Mouse (Mus musculus) mesoderm, embryonic 11.5 days (tissue): Measurements from ENCODE around the gene Mmp11.

ENCODE experiments used
- DNase-seq: peaks from one replicate; pipeline ENCODE4 v3.0.0-alpha.2; 2012; ENCODE audit warnings: low read depth, low spot score

Mmp11 gene

GRCm38 (mm10) chr10:75937851-75938643, 1.8 kb upstream of the Mmp11 start:
- no peak for DNase-seq

- DNase-seq, result no peak
These were observed 792 bp upstream of the Mmp11 start for GRCm38 (mm10) chr10:75936909-75937667.

- DNase-seq, result no peak
These were observed 1.3 kb downstream of the Mmp11 start for GRCm38 (mm10) chr10:75934991-75935390.

GRCm38 (mm10) chr10:75932891-75933290, 3.4 kb downstream of the Mmp11 start, which contains the start of gene Chchd10:
Gene Chchd10 (plus strand): TSS chr10:75933130.
- no peak for DNase-seq

- DNase-seq, result peak; percentile 63
These were observed 4.1 kb downstream of the Mmp11 start for GRCm38 (mm10) chr10:75932081-75932678.

- no peak for DNase-seq
These were observed 5.0 kb downstream of the Mmp11 start for GRCm38 (mm10) chr10:75931311-75931710.

GRCm38 (mm10) chr10:75930304-75930703, 6.0 kb downstream of the Mmp11 start:
- no peak for DNase-seq

- DNase-seq, result no peak
These were observed 9.9 kb downstream of the Mmp11 start for GRCm38 (mm10) chr10:75926396-75926795.

- DNase-seq, result no peak
These were observed 12.0 kb downstream of the Mmp11 start for GRCm38 (mm10) chr10:75924324-75924723.

GRCm38 (mm10) chr10:75921726-75922560, 14.4 kb downstream of the Mmp11 start:
- DNase-seq, result no peak

- peak; percentile 95 for DNase-seq
These were observed 15.1 kb downstream of the Mmp11 start, which contains the start of gene Smarcb1 for GRCm38 (mm10) chr10:75921026-75921725. Gene Smarcb1 (minus strand): TSS chr10:75921617.

- DNase-seq, result no peak
These were observed 17.3 kb downstream of the Mmp11 start for GRCm38 (mm10) chr10:75919026-75919425.

GRCm38 (mm10) chr10:75916840-75917239, 19.5 kb downstream of the Mmp11 start:
- peak; percentile 49 for DNase-seq

GRCm38 (mm10) chr10:75915557-75915956, 20.7 kb downstream of the Mmp11 start:
- DNase-seq, result no peak

- no peak for DNase-seq
These were observed 23.2 kb downstream of the Mmp11 start for GRCm38 (mm10) chr10:75913013-75913589.

GRCm38 (mm10) chr10:75910698-75911097, 25.6 kb downstream of the Mmp11 start:
- no peak for DNase-seq

- DNase-seq, result no peak
These were observed 29.4 kb downstream of the Mmp11 start for GRCm38 (mm10) chr10:75906882-75907281.

GRCm38 (mm10) chr10:75904391-75904790, 31.9 kb downstream of the Mmp11 start:
- no peak for DNase-seq

- DNase-seq, result no peak
These were observed 37.5 kb downstream of the Mmp11 start for GRCm38 (mm10) chr10:75898846-75899245.

GRCm38 (mm10) chr10:75898039-75898564, 38.2 kb downstream of the Mmp11 start:
- DNase-seq, result no peak
